Mouse (Mus musculus) heart, postnatal 10 days (tissue): ENCODE data around the gene Pdzd2. TPM values are rescaled to one million over a fixed set of nuclear protein-coding genes. Genes with fewer than 3 reads are reported as not detected.

ENCODE experiments used
- DNase-seq, 2 experiments: peaks; one replicate each; pipeline ENCODE4 v3.0.0; 2021
- intact Hi-C: fragments of 180-260 bp; cut with DNase I; formaldehyde crosslinking; loops from one replicate; pipeline ENCODE4 v1.15.1; 2025
- total RNA-seq, 2 experiments: library from RNA; stranded (reverse); gene quantifications; 2 replicates each; pipeline ENCODE4 v1.2.3; 2021

The Pdzd2 gene
- total RNA-seq, 2 experiments from 2014 or later: 186 to 218 TPM

DNA sequence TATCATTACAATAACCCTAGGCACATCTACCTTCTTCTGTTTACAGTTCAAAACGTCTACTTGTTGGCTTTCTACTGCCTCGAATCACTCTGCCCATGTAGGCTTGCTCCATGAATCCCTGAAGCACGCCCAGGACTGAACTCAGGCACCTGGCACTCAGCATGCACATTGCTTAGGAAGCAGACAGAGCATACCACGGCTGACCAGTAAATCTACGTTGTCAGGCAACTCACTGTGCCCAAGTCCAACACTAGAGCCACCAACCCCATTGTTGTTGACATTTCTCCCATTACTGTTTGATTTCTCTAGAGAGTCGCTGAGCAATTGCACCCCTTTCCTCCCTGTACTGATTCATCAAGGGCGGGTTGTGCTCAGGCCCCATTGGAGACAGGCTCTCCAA is 110.6 kb downstream of the Pdzd2 start:
- no peak for DNase-seq
- intact Hi-C loops: no loop called here

DNA sequence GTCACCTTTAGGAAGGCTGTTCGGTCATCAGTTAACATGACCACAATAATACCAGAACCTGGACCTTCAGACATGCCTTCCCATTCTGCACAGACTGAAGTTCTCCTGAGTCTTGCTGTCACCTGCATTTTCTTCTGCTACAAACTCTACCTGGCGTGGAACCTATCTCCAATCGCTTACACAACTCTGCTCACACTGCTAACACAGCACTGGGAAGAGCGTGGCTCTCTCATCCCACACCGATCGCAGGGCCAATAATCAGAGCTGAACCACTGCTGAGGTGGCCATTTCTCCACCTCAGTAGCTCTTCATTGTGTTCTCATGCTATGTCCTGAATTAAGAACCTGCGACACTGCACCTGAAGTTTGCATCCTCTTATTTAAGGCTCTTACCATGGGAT is 111.3 kb downstream of the Pdzd2 start:
- intact Hi-C loops: no loop called here
- no peak for DNase-seq

DNA sequence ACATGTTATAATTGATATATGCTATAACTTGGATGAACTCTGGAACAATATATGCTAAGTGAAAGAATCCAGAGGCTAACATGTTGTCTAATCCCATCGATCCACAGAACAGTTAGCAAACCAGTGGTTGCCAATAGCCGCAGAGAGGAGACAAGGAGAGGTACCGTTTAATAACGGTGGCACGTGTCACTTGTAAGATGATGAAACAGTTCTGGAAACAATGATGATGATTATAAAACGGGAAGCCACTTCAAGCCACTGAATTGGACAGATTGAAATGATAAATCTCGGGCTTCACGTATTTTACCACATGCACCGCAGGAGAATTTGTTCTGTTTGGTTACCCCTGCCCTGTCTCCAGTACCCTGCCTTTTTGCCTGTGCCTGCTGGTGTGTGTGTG is 112.8 kb downstream of the Pdzd2 start:
- intact Hi-C loops: no loop called here
- no peak for DNase-seq

DNA sequence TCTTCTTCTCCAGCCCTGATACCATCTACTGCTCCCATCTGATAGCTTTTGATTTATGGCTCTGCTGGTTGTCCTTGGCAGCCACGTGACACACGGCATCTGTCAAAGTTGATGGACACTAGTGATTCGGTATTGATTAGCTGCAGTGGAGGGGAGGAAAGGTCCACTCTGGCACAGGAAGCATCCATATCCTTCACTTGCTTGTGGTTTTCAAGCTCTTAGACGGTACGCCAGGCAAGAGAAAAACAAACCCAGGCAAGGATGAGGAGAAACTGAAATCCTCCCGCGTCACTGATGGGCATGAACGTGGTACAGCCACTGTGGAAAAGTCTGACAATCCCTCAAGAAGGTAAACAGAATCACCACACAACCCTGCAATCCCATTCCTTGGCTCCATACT is 113.6 kb downstream of the Pdzd2 start:
- no peak for DNase-seq

DNA sequence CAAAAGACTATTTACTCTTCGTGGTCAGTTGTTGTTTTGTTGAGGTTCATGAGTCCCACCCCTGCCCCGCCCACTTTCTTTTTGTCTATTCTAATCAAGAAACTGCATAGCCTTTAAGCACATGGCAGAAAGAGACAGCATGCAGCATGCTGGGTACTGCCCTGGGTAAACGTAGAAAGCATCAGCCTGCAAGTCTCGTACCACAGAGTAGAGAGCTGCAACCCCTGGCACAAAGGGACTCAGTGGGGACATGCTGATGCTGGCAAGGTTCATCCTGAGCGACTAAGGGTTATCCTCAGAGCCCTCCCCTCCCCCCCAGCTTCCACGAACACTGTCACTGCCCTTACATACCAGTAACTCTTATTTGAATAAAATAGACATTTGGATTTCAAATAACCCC is 114.2 kb downstream of the Pdzd2 start:
- intact Hi-C loops: no loop called here
- DNase-seq: no peak

More for the DNA sequence above, 113.6 kb downstream of the Pdzd2 start:
- intact Hi-C loops: no loop called here

DNA sequence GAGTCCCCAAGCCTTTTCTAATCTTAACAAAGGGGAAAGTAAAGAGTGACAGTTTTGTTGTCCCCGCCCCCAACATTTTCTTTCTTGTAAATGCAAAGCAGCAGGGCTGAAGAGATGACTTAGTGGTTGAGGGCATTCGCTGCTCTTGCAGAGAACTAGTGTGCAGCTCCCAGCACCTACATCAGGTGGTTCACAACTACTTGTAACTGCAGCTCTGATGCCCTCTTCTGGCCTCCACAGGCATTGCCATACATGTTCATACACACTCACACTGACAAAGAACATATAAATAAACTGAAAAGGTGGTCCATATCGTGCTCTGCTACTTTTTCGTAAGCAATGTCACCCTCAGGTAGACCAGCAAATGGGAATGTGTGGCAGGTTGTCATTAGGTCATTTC is 116.2 kb downstream of the Pdzd2 start:
- no peak for DNase-seq
- intact Hi-C loops: no loop called here

DNA sequence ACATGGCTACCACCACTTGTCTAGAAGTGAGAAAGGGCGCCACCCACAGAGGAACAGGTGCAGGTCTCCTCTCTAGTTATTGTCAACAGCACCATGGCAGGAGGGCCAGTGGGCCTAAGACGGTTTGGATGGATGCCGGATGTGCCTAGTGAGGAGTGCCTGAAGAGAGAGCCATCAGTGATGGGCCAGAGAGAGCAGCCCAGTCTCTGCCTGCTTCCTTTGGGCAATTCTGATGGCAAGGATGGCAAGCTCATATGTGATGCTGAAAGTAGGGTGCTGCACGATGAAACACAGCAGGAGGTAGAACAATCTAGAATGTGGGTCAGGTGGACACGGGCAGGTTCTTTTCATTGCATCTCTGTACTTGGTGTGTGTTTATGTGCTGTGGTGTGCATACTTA is 117.0 kb downstream of the Pdzd2 start:
- intact Hi-C loops: no loop called here

DNA sequence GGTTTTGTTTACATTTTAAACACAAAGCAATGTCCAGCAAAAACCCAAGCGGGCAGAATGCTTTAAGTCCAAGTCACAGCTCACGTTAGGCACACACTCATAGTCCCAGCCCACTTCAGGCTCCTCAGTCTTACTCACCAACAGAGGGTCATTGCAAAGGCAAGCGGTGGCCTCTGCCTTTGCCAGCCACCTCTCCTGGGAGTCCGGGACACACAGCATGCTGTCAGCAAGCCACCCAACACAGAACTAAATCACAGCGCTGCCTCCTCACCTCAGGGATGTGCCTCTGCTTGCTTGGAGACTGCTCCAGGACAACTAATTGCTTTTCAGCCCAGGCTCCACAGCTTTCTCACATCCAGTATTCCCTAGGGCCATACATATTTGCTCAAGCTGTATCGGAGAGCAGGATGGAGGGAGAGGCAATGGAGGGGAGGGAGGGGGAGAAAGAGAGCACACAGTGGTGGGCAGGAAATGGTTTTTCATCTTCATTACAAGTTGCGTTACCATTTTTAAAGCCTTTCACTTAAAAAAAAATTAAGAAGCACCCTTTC is 117.6 kb downstream of the Pdzd2 start:
- peak; percentile 29 to 42 for DNase-seq

More for the DNA sequence above, 117.0 kb downstream of the Pdzd2 start:
- DNase-seq: no peak

DNA sequence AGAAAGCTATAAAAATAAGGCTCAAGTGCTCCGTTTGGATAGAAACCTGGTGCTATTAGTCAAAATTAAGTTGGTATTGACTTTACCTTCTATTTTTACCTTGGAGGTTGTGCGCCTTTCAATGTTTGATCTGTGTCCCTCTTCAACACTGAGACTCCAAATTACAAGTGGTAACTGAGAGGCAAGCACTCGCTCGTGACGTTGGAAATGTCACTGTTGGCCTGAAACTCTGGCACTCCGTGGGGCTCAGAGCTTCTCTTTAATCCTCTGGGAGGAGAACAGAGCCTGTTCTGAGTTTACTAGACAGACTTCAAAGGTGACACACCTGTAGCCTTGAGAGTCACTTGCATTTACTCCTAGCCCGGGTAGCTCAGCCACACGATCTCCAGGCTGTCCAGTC is 120.5 kb downstream of the Pdzd2 start:
- intact Hi-C loops: no loop called here
- DNase-seq: no peak

More for the DNA sequence above, 117.6 kb downstream of the Pdzd2 start:
- intact Hi-C loops: no loop called here

DNA sequence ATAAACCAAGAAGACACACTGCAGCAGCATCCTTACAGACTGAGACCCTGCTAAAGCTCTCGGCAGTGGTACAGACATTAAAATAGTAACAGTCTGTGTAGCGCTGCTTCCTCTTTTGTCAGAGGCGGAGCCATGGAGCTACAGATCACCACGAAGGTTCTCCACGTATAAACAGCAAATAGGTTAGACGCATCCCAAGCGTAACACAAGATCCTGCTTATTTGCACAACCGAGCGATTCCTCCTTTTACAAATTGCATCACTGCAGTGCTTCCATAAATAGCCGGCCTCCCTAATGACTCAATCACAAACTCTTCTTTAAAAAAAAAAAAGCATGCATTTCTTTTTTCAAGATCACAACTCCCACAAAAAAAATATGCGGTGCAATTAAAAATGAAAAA is 122.1 kb downstream of the Pdzd2 start:
- intact Hi-C loops: no loop called here

DNA sequence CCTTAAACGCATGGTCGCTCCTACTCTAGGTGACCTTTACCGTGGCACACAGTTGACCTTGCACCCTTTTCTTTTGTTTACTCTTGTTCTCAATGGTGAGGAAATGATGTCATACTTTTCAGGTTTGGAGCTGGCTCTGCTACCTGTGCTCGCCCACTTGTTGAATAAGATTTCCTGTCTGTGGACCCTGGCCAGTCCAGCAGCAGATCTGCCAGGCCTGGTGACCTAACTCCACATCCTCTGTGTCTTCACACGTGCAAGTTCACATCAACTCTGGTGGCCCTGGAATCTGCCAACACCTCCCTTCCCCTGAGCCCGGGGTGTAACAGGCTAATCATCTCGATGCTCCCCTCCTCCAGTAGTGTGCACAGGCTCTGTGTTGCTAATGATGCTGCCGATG is 122.5 kb downstream of the Pdzd2 start:
- DNase-seq: peak; percentile 28 to 38
- intact Hi-C loops: no loop called here

More for the DNA sequence above, 122.1 kb downstream of the Pdzd2 start:
- no peak for DNase-seq

DNA sequence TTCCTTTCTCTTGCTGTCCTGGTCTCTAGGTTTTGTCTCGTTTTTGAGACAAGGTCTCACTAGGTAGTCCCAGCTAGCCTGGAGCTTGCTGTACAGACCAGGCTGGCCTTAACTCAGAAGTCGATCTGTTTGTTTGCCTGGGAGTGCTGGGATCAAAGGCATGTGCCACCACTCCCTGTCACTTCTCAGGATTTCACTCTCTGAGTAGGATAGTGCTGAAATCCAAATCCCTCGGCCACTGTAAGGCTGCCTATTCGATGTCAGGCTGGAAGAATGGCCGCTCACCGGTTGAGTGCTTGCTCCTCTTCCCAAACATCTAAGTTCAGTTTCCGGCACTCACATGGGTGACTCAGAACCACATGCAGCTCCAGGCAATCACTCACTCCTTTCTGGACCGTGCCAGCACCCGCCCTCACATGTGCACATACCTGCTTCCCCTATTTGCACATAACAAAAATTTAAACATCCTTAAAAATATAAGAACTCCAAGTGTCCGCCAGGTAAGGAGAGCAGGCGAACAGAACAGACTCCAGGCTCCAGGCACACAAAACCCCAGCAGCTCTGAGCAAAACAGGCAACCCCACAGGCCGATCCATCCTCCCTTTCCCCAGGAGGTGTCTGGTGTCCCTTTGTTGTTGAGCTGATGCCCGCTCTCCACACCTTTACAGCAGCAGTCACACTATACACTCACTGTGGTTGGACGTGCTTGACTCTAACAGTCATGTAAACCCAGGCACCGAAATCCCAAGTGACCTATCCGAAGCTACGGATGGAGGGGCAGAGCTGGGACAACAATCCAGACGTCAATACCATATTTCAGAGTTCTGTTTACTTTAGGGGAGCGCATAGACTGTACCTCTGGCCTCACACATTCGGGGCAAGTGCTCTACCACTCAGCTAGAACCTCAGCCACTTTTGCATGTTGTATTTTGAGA is 124.5 kb downstream of the Pdzd2 start:
- intact Hi-C loops: no loop called here

DNA sequence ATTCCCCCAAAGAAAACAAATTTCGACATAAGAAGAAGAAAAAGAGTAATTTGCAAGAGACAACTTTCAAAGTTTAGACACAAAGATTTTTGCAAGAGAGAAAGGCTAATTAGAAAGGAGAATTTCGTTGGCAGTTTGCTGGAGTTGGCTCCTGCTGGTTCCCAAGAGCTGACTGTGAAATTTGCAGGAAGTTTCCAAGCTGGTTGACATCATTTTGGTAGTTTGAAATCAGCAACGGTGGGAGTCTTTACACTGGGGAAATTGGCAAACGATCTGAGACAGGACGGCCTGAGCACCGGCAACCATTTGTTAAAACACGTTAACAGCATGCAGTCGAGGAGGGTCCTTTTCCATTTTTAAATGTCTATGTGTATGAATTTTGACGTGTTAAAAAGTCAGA is 125.7 kb downstream of the Pdzd2 start:
- intact Hi-C loops: no loop called here
- DNase-seq: peak; percentile 39 to 47

More for the DNA sequence above, 124.5 kb downstream of the Pdzd2 start:
- DNase-seq: no peak

DNA sequence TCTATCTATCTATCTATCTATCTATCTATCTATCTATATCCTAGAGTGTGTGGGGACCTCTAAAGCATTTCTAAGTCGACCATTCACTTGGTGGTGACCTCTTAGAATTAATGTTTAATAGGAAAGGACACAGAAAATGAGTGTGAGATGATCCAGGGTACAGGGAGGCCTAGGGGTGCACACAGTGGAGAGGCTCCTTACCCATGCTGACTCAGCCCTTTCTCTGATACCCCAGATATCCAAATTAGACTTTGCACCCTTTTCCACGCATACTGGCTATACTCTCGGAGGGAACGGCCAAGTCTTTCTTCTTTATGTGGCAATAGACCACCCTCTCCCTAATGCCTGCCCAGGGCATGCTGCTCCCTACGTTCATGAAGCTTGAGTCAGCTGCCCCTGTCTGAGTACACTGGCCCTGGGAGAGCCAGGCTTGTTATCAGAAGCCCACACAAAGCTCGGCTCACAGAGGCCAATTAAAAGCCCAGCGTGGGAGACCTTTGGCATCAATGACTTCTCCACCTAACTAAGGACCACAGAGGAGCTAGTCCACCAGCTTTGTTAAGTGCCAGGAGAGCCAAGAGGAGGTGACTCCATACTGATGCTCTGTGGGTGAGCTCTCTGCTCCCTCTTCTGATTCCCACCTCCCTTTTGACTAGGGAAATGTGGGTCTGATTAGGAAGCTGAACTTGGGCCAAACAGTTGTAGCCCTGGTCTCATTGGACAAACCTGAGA is 126.6 kb downstream of the Pdzd2 start:
- intact Hi-C loops: no loop called here
- DNase-seq: no peak

DNA sequence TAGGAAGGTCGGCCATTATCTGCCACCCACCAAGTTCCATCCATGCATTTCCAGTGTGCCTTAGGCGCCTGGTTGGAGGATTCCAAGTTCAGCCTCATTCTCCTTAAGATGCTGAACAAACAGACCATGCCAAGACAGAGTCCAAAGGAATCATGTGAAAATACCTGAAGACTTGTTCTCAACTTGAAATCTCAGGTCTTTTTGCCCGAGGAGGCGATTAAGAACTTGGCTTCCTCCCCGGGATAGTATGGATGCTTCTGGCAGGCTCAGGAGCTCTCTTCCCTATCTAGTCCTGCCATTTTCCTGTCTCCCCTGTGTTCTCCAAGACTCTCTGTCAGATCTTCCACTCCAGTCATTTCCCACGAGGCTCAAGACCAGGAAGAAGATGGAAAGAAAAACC is 131.6 kb downstream of the Pdzd2 start:
- no peak for DNase-seq
- intact Hi-C loops: no loop called here

DNA sequence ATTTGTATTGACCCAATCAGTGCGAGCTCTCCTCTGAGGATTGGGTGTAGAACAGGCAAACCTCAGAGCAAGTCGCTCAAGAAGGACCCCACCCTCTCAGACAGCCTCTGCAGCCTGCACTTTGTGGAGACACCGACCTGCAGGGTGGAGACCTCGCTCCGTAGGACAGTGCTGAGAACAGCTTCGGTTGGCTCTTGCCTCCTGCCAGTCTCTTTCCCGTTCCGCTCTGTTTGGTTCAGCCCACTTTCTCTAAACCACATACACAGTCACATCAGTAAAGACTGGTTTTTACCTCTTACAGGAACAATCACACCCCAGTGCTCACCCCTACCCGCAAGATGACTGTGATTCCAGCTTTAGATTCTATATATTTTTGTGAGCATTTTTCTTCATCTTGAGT is 133.4 kb downstream of the Pdzd2 start:
- intact Hi-C loops: no loop called here
- no peak for DNase-seq

DNA sequence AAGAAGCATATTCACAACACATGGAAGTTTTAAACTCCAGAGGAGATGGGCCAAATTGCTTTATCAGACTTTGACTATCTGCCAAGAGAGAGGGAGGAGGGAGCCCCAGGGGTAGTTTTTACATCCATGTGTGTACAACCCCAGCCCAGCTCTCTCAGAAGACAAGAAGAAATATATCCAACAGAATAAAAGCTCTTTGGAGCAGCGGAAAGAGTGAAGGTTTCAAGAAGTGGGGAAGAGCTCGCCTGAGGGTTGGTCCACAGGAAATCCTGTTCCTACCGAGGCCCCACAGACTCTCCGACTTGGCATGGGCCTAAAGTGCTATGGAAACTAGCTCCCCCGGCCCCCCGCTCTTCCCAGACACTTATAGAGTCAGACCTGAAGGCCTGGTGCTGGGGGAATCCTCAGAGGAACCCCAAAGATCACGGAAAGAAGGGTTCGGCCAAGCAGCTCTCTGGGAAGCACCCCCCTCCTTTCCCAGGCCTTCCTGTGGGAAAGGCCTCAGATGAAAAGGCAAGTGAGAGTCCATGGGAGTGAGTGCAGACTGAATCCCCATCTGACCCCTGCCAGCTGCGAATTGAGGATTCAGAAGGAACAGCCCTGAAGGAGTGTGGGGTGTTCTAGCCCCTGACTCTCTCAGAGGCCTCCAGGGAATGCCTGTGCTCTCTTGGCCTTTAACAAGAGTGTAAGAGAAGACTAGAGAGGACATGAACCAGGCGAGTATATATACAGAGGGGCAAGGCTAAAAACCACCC is 134.3 kb downstream of the Pdzd2 start:
- intact Hi-C loops: no loop called here
- DNase-seq: peak; percentile 48 to 50

DNA sequence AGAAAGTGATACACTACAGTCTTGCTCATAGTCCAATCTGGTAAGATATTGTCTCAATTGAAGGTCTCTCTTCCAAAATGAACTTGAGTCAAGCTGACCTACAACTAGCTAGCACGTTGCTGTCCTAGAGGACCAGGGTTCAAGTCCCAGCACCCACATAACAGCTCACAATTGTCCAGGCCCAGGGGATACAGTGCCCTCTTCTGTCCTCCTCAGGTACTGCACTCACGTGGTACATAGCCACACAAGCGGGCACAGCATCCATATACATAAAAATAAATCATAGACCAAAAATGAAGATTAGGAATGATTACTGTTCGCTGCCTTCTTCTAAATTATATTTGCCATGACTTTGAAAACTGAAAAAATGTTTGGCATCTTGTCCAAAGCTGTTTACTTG is 136.1 kb downstream of the Pdzd2 start:
- DNase-seq: no peak
- intact Hi-C loops: no loop called here

DNA sequence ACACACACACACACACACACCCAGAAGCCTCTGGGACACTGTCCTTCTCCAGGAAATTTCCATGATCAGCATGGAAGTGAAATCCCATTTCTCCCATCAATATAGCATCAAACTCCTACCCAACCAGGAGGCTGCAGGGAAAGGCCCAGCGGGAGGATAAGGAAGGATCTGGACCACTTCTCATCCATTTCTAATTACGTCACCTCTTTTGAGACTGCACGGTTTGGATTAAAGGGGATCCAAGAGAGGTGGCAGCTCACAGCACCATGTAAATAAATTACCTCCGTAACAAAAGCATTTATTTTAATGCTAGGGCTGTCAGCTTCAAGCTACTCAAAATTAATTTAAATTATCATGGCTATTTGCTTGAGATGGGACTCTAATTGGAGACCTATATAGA is 146.6 kb downstream of the Pdzd2 start:
- DNase-seq: no peak
- intact Hi-C loops: no loop called here

DNA sequence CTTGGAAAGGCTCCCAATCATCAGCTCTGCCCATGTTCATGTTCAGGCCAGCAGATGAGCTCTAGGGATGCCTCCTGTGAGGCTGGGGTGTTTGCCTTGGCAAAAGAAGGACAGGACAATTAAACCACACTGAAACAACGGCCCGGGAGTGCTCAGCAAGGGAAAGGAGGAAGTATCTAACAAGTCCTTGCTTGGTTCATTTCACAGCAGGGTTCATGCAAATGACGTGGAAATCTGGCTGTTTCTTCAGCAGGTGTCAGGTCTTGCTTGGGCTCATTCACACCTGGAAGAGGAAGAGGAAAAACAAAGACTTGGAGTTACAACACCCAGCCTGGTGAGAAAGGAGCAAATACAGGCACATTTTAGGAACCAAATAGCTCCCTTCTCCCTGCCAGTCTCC is 147.1 kb downstream of the Pdzd2 start:
- intact Hi-C loops: no loop called here
- no peak for DNase-seq

DNA sequence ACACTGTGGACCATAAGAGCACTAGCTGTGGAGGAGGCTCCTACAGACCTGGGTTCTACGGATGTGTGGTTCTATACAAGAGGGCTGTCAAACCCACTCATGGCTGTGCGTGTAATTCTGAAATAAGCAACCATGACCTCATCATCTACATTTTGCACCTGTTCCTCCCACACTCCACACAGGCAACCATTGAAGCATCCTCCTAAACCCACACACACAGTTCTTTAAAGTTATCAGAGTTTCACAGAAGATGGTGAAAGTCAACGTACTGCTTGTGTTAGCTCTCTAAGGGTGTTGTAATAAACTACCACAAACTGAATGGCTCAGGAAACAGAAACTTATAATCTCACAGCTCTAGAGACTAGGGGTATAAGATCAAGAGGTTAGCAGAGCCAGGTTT is 151.1 kb downstream of the Pdzd2 start:
- intact Hi-C loops: loop anchor here (5.0 kb wide), 1 partner anchor 64 kb away; no protein-coding TSS in a partner anchor
- DNase-seq: no peak
